Mouse (Mus musculus) WW6 (cell line): Measurements from ENCODE around the gene Ccdc126.
"Not testable (repeated sequence)": the region's sequence is repeated elsewhere in the genome, so short reads cannot be mapped to it uniquely, and the experiment has no call there.

ENCODE experiments used
- DNase-seq: peaks from one replicate; pipeline ENCODE4 v3.0.0-alpha.2; 2013; ENCODE audit warnings: low read depth, low spot score

Gene Ccdc126

DNA sequence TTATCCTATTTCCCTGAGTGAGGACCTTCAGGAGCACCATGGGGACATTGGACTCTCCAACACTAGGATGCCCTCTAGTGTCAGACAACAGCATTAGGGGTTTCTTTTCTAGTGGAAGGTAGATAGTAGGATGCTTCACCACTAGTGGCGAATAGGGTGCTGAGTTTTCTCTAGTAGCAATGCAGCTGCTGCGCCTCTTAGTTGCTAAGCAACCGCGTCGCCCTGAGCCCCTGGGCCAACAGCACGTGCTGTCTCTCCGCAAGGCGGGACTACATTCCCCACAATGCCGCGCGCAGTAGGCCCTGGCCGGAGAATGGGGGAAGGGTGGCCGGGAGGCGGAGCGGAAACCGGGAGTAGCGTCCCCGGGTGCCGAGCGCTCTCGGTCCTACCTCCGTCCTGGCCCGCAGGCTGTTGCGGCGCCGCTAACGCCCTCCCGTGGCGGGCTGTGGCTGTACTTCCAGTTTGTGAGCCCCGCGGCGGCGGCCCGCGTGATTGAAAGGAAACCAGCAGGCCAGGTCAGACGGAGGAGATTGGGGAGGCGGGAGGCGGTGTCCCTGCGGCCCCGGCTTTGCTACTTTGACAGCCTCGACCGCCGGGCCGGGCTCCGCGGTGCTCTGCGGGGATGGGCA, at the start of gene Ccdc126:
Gene Ccdc126 (plus strand): TSS at position 309 of the 629 bp plus-strand sequence.
- peak; percentile 98 for DNase-seq

DNA sequence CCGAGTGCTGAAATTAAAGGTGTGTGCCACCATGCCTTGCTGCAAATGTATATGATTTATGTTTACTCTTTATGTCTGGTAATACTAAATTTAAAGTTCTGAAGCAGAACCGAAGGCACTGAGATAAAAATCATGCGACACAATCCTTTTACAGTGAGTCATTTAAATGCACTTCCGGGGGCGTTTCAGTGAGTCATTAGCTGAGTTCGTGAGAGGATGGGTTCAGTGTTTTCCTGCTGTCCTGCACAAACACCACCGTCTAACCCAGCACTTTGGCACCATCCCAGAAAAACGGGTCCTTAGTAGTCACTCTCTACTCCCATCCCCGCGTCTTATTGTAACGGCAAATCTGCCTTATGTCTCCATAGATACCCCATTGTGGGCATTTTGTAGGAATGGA, 49.2 kb upstream of the Ccdc126 start:
- DNase-seq, result no peak

DNA sequence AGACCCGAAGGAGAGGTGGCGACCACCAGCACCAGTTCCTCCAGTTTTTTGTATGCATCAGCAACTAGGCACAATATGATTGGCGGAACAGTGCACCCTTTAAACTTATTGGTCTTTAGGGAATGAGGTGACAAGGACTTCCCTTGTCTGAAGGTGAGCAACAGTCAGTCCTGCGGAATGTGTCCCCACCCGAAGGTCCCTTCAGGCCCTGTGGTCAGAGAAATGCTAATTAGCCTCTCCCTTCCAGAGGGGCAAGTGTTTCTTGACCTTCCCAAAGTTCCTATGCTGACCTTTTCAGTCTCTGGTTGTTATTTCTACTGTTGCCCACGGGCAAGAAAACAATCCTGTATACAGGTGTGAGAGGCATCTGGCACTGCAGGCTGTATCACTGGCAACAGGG, 47.3 kb upstream of the Ccdc126 start:
- DNase-seq, result no peak

DNA sequence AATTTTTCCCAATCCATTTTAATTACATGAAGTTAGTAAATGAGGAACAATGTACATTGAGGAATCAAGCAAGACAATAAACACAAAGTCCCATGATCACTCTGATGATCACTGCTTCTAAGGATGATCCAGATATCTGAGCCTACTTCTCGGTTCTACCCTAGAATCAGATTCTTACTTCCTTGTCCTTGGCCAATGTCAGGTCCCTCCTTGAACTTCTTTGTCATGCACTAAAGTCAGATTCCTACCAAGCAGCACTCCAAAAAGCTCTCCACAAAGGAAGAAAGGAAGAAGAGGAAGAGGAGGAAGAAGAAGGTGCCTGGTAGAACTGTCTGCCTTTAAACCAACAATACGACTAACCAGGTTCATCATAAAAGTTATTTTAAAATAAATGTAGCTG, 46.2 kb upstream of the Ccdc126 start:
- no peak for DNase-seq

DNA sequence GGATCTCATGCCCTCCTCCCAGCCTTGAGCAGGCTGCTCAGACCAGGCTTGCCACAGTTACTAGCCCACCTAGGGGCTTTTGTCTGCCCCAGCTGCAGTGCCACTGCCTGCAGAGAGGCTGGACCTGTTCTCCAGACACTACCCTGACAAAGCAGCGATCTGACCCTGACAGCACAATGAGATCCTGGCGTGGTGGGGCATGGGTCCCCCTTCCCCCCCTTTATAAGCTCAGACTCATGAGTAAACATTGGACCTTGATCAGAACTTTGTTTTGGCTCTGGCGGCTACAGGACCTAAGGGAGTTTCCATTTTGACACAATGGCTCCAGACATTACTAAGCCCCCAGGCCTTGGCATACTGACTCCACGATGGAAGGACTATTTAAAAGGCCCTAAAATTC, 45.1 kb upstream of the Ccdc126 start:
- no peak for DNase-seq

DNA sequence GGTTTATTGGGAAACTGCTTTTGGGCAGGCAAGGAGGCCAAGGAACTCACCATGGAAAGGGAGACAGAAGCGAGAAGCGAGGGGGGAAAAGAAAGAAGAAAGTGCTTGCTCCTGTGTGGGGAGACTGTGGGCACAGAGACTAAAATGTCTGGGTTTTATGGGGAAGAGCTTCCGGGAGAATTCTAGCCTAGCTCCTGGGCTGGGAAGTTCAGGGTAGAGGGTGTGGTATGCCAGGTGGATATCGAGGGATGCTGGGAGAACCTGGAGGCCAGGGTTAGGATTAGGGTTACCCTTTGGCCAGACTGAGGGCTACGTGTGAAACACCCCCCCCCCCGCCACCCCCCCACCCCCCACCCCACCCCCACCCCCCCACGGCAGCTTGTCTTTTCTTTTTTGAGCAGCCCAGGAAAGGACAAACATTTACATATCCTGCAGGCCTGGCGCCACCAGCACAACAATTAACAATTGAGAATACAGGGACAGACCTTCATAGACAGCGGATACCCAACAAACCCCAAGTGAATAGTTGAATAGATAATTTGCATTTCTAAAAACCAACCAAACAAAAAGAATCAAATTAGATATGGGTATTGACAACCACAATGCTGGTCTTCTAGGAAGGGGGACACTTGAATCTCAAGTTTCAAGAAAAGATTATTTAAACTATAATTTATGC, 44.5 kb upstream of the Ccdc126 start:
- DNase-seq, result no peak

DNA sequence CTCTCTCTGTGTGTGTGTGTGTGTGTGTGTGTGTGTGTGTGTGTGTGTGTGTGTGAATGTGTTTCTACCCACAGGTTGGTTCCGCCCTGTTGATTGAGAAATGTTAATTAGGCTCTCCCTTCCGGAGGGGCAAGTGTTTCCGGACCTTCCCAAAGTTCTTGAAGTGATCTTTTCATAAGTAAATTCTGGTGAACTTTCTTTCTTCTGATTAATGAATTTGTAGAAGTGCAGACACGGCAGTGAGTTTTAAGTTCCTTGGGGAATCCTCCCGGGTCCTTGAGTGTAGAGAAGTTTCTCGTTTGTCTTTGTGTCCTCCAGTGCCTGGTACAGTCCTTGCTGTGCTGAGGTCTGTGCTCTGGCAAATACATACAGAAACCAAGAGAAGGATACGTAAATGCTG, 43.8 kb upstream of the Ccdc126 start:
- no peak for DNase-seq

DNA sequence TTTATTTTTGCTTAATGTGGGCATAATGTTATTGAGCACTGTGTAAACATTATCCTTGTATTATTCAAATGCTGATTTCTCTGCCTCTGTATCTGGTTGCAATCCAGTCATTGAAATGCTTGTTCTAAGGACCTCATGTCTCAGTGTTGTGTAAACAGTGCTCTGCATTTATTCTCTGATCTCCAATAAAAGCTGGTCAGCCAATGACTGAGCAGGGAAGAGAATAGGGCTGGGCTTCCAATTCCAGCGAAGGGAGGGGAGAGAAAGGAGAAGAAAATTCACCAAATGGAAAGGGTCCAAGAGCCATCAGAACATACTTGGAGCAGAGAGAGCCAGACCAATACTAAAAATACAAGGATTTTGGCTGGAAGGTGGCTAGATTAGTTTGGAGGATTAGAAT, 38.1 kb upstream of the Ccdc126 start:
- no peak for DNase-seq

DNA sequence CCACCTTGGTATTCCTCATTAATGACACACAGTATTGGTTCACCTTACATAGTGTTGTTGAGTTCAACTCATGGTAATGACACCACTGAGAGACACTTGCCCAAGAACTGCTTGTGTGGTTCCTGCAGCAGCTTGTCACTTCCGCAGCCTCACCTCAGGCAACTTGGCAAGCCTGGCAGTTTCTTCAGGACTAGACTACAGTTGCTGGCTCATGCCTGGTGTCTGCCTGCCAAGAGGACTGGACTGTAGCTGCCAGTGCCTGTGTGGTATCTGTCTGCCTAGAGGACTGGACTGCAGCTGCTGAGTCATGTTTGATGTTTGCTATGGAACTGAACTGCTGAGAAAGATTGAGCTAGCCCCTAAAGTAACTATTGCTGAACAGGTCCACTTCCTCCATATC, 37.0 kb upstream of the Ccdc126 start:
- DNase-seq, result no peak

DNA sequence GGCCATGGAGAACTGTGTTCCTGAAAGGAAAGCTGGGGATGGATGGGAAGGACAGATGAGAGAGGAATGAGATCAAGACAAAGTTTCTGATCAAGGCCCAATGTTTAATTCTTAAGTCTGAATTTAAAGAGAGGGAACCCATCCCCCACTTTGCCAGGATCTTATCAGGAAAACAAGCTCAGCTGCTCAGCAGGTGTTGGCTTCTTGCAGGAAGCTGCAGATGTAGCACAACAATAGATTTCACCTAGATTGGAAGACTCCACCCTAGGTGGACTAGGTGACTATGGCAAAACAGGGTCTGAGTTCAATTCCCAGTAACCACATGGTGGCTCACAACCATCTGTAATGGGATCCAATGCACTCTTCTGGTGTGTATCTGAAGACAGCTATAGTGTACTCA, 20.8 kb upstream of the Ccdc126 start:
- no peak for DNase-seq

DNA sequence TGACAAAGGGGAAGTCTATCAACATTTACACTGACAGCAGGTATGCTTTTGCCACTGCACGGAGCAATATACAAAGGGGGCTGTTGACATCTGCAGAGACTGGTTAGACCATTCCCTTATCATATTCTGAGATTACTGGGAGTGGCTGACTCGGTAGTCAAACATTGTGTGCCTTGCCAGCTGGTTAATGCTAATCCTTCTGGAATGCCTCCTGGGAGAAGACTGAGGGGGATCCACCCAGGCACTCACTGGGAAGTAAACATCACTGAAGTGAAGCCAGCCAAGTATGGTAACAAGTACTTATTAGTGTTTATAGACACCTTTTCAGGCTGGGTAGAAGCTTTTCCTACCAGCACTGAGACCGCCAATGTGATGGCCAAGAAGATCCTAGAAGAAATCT, 4.3 kb upstream of the Ccdc126 start:
- DNase-seq, result not testable (repeated sequence)

DNA sequence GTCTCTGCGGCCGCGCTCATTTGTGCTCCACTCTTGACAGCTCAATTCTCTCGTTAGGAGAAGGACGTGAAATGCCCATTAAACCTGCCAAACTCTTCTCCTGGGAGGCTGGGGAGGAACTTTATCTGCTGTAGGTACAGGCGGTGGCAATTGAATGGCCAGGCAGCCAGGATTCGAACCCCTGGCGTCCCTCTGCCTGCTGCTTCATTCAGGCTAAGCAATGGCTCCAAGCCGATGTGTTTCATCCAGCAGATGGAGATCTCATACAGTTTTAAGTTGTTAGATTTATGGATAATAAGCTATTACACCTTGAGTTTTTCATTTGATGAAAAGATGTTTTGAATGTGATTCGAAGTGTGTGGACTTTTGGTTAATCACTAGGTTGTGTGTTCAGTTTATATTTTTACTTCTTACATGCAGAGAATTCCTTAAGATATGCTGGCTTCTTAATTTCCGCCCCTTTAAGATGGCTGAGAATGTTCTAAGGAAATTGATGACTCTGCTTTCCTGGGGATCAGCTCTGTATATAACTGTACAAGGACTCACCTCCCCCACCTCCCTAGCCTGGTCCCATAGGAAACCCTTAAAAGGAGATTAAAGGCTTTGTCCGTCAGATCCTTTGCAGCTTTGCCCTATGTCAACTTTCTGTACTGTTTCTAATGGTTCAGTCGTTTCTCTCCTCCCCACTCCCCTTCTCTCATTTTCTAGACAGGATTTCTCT, 681 bp downstream of the Ccdc126 start:
- no peak for DNase-seq

DNA sequence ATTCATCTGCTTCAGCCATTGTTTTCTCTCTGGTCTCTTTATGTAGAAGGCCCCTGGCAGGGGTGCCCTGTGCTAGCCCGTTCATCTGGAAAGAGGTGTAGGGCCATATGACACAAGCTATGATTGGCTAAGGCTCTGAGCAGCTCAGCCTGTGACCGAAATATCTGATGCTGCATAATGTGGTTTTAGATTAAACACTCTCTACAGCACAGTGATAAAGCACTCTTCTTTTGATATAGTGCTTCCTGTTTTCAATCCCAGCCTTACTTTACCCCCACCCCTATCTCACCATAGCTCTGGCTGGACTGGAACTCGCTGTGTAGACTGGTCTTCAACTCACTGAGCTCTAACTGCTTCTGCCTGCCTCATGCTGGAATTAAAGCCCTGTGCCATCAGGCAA, 2.3 kb downstream of the Ccdc126 start:
- no peak for DNase-seq

DNA sequence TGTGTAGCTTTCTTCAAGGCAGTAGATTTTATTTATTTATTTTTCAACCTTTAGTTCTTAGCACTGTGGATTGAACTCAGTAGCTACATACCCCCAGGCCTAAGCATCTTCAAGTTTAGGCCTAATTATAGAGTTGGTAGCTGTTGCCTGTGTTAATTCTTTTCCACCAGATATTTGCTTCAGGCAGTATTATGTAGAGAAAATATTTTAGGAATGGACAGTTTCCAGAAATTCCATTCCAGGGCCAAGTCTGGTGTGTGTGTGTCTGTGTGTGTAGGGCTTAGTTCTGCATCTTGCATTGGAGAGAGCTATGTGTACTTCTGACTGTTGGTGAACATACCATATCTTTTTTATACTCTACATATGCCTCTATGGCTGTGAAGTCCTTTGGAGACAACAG, 3.0 kb downstream of the Ccdc126 start:
- no peak for DNase-seq

DNA sequence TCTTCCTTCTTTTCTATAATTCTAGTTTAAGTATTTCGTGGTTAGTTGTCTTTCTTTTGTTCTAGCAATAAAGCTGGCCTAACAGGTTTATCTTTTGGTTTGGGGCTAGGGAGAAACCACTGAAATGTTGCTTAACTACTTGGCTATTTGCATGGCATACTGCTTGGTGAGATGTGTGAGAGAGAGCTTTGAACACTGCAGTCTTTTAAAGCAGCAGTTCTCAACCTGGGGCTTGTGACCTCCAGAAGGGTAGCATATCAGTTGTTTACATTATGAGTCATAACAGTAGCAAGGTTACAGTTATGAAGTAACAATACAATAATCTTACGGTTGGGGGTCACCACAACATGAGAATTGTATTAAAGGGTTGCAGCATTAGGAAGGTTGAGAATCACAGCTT, 3.9 kb downstream of the Ccdc126 start:
- DNase-seq, result no peak

DNA sequence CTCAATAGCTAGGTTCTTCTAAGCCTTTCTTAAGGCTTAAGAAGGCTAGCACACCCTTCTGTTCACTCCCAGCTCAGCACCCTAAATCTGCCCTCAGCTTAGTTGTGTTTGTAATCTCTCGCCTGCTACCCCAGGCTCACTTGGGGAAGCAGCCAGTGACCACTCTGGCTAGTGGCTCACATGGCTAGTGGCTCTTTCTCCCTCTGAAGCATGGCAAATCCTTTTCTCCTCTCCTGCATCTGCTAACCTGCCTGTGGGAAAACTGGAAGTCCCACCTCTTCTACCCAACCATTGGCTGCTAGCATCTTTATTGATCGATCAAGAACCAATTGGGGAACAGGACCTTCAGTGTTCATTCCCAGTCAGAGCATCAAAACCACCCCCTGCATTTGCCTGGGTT, 5.5 kb downstream of the Ccdc126 start:
- DNase-seq, result no peak

DNA sequence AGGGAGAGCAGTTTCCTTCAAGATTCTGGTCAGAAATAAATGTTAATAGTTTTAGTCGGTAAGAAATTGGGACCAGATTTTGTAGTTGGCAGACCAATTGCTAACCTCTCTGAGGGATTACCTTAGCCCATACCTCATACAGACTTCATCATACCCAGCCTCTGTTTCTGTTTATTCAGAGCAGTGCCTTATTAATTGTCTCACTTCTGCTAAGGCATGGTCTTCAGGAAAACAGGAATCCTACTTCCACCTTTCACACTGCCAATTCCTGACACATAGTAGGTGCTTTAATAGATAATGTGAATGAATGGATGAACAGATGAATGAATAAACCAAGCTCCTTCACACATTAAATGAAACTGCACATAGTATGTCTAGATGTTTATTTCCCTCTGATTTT, 6.2 kb downstream of the Ccdc126 start:
- no peak for DNase-seq

DNA sequence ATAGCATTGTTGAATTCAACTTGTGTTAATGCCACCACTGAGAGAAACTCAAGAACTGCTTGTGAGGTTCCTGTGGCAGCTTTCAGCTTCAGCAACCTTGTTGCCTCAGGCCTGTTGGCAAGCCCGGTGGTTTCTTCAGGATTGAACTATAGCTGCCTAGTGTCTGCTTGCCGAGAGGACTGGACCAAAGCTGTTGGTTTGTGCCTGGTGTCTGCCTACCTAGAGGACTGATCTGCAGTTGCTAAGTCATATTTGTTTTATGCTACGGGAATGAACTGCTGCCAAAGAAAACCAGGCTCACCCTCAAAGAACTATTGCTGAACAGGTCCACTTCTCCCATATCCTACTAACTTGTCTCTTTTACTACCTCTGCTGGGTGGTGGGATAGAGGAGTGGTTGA, 7.8 kb downstream of the Ccdc126 start:
- no peak for DNase-seq

DNA sequence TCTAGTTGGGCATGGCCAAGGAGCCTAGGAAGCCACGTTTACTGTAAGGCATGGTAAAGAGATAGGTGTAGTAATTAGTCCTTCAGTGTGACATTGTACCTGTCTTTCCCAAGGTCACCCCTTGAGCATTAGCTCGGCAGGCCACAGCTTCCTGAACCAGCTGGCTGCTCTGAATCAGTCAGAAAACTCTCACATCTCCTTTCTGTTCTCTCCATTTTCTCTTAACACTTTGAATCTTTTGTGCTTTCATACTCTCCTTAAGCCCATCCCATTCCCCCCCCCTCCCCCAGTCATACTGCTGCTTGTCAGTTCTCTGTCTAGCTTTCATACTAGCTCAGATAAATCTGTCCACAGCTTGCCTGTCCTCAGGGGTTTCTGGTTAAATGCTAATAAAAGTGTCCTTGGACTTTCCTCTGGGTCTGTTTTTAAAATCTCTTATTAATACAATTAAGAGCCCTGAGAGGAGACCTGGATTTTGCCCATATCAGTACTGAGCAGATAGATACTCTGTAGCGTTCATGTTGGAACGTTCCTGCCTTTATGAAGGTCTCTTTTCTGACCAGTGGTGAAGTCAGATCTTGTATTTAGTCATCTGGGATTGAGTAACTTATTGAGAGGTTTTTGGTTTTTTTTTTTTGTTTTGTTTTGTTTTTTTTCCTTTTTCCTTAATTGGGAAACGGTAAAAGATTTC, 12.4 kb downstream of the Ccdc126 start:
- no peak for DNase-seq

DNA sequence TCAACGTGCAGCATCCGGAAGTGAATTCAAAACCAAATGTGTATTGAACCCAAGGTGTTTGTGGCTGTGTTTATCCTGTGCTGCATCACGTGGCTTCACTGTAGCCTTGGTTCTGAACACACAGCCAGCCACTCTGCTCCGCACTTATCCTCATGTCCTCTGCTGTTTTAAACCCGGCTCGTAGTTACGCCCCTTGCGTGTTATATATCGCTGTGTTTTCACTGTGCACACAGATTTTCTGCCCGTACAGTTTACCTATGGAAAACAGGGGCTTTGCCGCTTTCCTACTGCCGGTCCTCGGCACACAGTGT, 12.9 kb downstream of the Ccdc126 start:
- no peak for DNase-seq

DNA sequence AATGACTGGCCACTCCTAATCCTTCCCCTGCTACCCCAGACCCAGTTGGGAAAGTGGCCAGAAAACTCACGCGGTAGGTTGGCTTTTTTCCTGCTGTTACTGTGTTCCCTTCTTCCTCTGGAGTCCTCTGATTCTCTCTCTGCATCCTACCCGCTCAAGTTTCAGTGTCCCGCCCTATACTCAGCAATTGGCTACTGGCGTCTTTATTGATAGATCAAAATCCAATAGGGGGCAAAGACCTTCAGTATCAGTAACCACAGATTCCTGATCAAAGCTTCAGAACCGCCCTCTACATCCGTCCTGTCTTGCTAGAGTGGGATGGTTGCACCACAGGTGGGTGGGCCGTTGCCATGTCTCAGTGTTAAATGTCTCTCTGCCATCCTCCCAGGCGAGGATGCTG, 19.5 kb downstream of the Ccdc126 start:
- DNase-seq, result peak; percentile 49

DNA sequence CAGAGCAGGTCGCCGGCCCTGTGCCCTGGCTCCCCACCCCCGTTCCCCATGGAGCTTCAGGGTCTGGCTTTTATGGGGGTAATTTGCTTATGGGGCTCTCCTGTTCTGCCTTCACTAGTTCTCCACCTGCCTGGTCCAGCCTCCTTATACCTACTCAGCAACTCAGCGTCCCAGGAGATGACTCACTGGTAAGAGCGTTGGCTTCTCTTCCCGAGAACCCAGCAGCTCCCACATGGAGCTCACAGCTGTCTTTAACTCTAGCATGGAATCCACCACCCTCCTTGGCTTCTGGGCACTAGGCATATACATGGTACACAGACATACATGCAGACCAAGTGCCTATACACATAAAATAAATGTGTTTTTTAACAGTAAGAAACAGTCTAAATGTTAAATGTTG, 20.1 kb downstream of the Ccdc126 start:
- DNase-seq, result no peak
